Mouse (Mus musculus): ENCODE measurements around the gene Olfr49. TPM values are rescaled to one million over a fixed set of nuclear protein-coding genes. Genes with fewer than 3 reads are reported as not detected.

Olfr49 gene
- polyA plus RNA-seq (2021; fragmentation: Nextera tagmentation), result not detected in 2 replicates
- long read RNA-seq, experiment 1, result 0 reads
- long read RNA-seq, experiment 2, result 0 reads

GRCm38 (mm10) chr14:54284839-54285238, at the start of gene Olfr49:
Gene Olfr49, minus strand, starts transcription at chr14:54284939.

GRCm38 (mm10) chr14:54253741-54254291, 30.9 kb downstream of the Olfr49 start, which contains the start of the genes Dad1 and Abhd4:
Gene Dad1, minus strand, starts transcription at chr14:54254104.
Gene Abhd4, plus strand, starts transcription at chr14:54254188.

Other genes with a start within 250 kb of the Olfr49 start
- gene Dad1, start 30.8 kb downstream of the Olfr49 start, polyA plus RNA-seq (2021; fragmentation: Nextera tagmentation), result 388 and 425 TPM in 2 replicates
- 72.4 and 90.2 TPM in 2 replicates for gene Abhd4, start 30.8 kb downstream of the Olfr49 start, polyA plus RNA-seq (2021; fragmentation: Nextera tagmentation)
- gene Oxa1l, start 75.9 kb upstream of the Olfr49 start, polyA plus RNA-seq (2021; fragmentation: Nextera tagmentation), result 36.9 and 48.4 TPM in 2 replicates
- 1.0 and 2.1 TPM in 2 replicates for gene Slc7a7, start 132.8 kb upstream of the Olfr49 start, polyA plus RNA-seq (2021; fragmentation: Nextera tagmentation)
- gene Mrpl52, start 142.0 kb upstream of the Olfr49 start, polyA plus RNA-seq (2021; fragmentation: Nextera tagmentation), result 395 and 463 TPM in 2 replicates
- 2.3 and 6.2 TPM in 2 replicates for gene Mmp14, start 146.7 kb upstream of the Olfr49 start, polyA plus RNA-seq (2021; fragmentation: Nextera tagmentation)
- gene Lrp10, start 179.2 kb upstream of the Olfr49 start, polyA plus RNA-seq (2021; fragmentation: Nextera tagmentation), result 7.2 and 18.6 TPM in 2 replicates
- 8.8 and 13.8 TPM in 2 replicates for gene Rem2, start 191.2 kb upstream of the Olfr49 start, polyA plus RNA-seq (2021; fragmentation: Nextera tagmentation)
- 32.7 and 35.9 TPM in 2 replicates for gene Prmt5, start 232.6 kb upstream of the Olfr49 start, polyA plus RNA-seq (2021; fragmentation: Nextera tagmentation)

All from left cerebral cortex, adult 6 months (tissue).